Mouse (Mus musculus) lung, embryonic 15.5 days (tissue): ENCODE measurements around the gene Zfp541. TPM values are rescaled to one million over a fixed set of nuclear protein-coding genes. Genes with fewer than 3 reads are reported as not detected.
A peak's percentile ranks its signal among the peaks of the same experiment; 100 is the strongest.

Experiments
- ATAC-seq: fragments of 200-750 bp; cut with Nextera tagmentation; 2 replicates; pipeline ENCODE4 v1.8.0; 2017; ENCODE audit warnings: moderate number of reproducible peaks, borderline replicate concordance; ENCODE audit not compliant: low FRiP score, low TSS enrichment; ENCODE audit errors: extremely low read depth
- H3K27ac ChIP-seq: fragments of 300-500 bp; sonication (generic); 2 replicates; pipeline ENCODE4 v1.5.1; 2015; ENCODE audit warnings: moderate library complexity, mild to moderate bottlenecking, inconsistent platforms
- H3K27me3 ChIP-seq: fragments of 300-500 bp; sonication (generic); 2 replicates; pipeline ENCODE4 v1.6.1; 2015; ENCODE audit warnings: inconsistent platforms
- H3K36me3 ChIP-seq: fragments of 300-500 bp; sonication (generic); 2 replicates; pipeline ENCODE4 v1.6.1; 2015; ENCODE audit warnings: inconsistent platforms
- H3K4me1 ChIP-seq: fragments of 300-500 bp; sonication (generic); 2 replicates; pipeline ENCODE4 v1.6.1; 2015; ENCODE audit warnings: inconsistent platforms
- H3K4me2 ChIP-seq: fragments of 300-500 bp; sonication (generic); 2 replicates; pipeline ENCODE4 v1.6.1; 2015; ENCODE audit warnings: inconsistent platforms, mild to moderate bottlenecking, moderate library complexity
- H3K4me3 ChIP-seq: fragments of 300-500 bp; sonication (generic); 2 replicates; pipeline ENCODE4 v1.5.1; 2015; ENCODE audit warnings: mild to moderate bottlenecking, inconsistent platforms
- H3K9ac ChIP-seq: fragments of 300-500 bp; sonication (generic); 2 replicates; pipeline ENCODE4 v1.6.1; 2015; ENCODE audit warnings: inconsistent platforms
- H3K9me3 ChIP-seq: fragments of 300-500 bp; sonication (generic); 2 replicates; pipeline ENCODE4 v1.6.1; 2016; ENCODE audit warnings: inconsistent platforms
- WGBS: fragments of 180-500 bp; shearing (Covaris S2); methylation state at CpG from one replicate; pipeline ENCODE4 v1.1.7; 2015; 5-methylcytosine and 5-hydroxymethylcytosine counted together
- polyA plus RNA-seq: library from polyadenylated mRNA; unstranded; fragments of >200 nt; fragmentation: Nextera tagmentation; extraction: Ambion mirVana; gene quantifications from 2 replicates; pipeline ENCODE4 v1.2.1, GENCODE M21; 2015

Gene Zfp541
- polyA plus RNA-seq, 1 experiment from 2014 or later = not detected

GRCm38 (mm10) chr7:16116418-16116817 is 54.8 kb downstream of the Zfp541 start:
- no peak overlapping the region for H3K4me3 ChIP-seq
- peaks cover 10% of the 10 kb centered on the region for H3K4me1 ChIP-seq
- no peak overlapping the region for H3K27ac ChIP-seq
- ATAC-seq = no peak
- WGBS = 87% methylated on average over 7 of the region's 7 CpGs
- H3K9me3 ChIP-seq = no peaks in the 10 kb centered on the region
- no peak overlapping the region for H3K9ac ChIP-seq
- H3K36me3 ChIP-seq = peaks cover 62% of the 10 kb centered on the region
- H3K4me2 ChIP-seq = no peak overlapping the region
- no peaks in the 10 kb centered on the region for H3K27me3 ChIP-seq

GRCm38 (mm10) chr7:16117100-16117499 is 55.5 kb downstream of the Zfp541 start:
- peaks cover 55% of the 10 kb centered on the region for H3K36me3 ChIP-seq

GRCm38 (mm10) chr7:16119569-16120261 is 58.1 kb downstream of the Zfp541 start, which contains the start of gene Kptn:
TSS of gene Kptn (plus strand) at chr7:16119895.
- peak within 1 kb of the TSS; percentile 73 for H3K4me2 ChIP-seq
- peaks cover 30% of the 10 kb centered on the region for H3K36me3 ChIP-seq
- peak; percentile 85 for ATAC-seq
- peak within 1 kb of the TSS; percentile 97 for H3K4me3 ChIP-seq
- under 1% methylated on average over 33 of the region's 33 CpGs for WGBS
- no peaks in the 10 kb centered on the region for H3K27me3 ChIP-seq
- H3K9ac ChIP-seq = peak within 1 kb of the TSS; percentile 81
- peak within 1 kb of the TSS; percentile 86 for H3K27ac ChIP-seq
- no peaks in the 10 kb centered on the region for H3K9me3 ChIP-seq
- peaks cover 10% of the 10 kb centered on the region for H3K4me1 ChIP-seq

More at GRCm38 (mm10) chr7:16117100-16117499, 55.5 kb downstream of the Zfp541 start:
- H3K27ac ChIP-seq = no peak overlapping the region
- no peak overlapping the region for H3K4me3 ChIP-seq
- H3K4me2 ChIP-seq = no peak overlapping the region
- no peaks in the 10 kb centered on the region for H3K9me3 ChIP-seq
- whole genome bisulfite sequencing = 81% methylated on average over 3 of the region's 3 CpGs
- peaks cover 10% of the 10 kb centered on the region for H3K4me1 ChIP-seq
- no peaks in the 10 kb centered on the region for H3K27me3 ChIP-seq
- H3K9ac ChIP-seq = no peak overlapping the region
- ATAC-seq = no peak

- Histone ChIP-seq H3K4me1 (peaks cover 10% of the 10 kb centered on the region), H3K9ac (peak overlapping the region; percentile 81), H3K36me3 (peaks cover 25% of the 10 kb centered on the region), H3K27ac (no peak overlapping the region; the same call in 1 of the 2 replicates), H3K4me3 (peak overlapping the region; percentile 97), H3K9me3 (no peaks in the 10 kb centered on the region), H3K27me3 (no peaks in the 10 kb centered on the region), H3K4me2 (peak overlapping the region; percentile 73)
- 36% methylated on average over 9 of the region's 9 CpGs for WGBS
- peak; percentile 29 for ATAC-seq
Observed at GRCm38 (mm10) chr7:16120262-16120600, 58.6 kb downstream of the Zfp541 start.

GRCm38 (mm10) chr7:16125829-16126228 is 64.2 kb downstream of the Zfp541 start:
- H3K9ac ChIP-seq = no peak overlapping the region
- no peaks in the 10 kb centered on the region for H3K36me3 ChIP-seq
- WGBS = 74% methylated on average over 9 of the region's 9 CpGs
- no peak for ATAC-seq
- H3K27me3 ChIP-seq = no peaks in the 10 kb centered on the region
- no peaks in the 10 kb centered on the region for H3K9me3 ChIP-seq
- H3K4me2 ChIP-seq = no peak overlapping the region
- H3K4me1 ChIP-seq = peaks cover 21% of the 10 kb centered on the region
- H3K27ac ChIP-seq = no peak overlapping the region
- H3K4me3 ChIP-seq = no peak overlapping the region

- H3K4me2 ChIP-seq = no peak overlapping the region
Observed at GRCm38 (mm10) chr7:16128344-16128743, 66.7 kb downstream of the Zfp541 start.

GRCm38 (mm10) chr7:16128899-16129298 is 67.3 kb downstream of the Zfp541 start:
- no peaks in the 10 kb centered on the region for H3K36me3 ChIP-seq
- peaks cover 6% of the 10 kb centered on the region; the same call in 1 of the 2 replicates for H3K27me3 ChIP-seq
- 63% methylated on average over 5 of the region's 5 CpGs for WGBS
- no peak overlapping the region for H3K9ac ChIP-seq
- peaks cover 33% of the 10 kb centered on the region for H3K4me1 ChIP-seq
- peak overlapping the region; percentile 80 for H3K4me2 ChIP-seq
- H3K4me3 ChIP-seq = no peak overlapping the region
- no peak overlapping the region for H3K27ac ChIP-seq
- no peaks in the 10 kb centered on the region for H3K9me3 ChIP-seq
- ATAC-seq = no peak

More at GRCm38 (mm10) chr7:16128344-16128743, 66.7 kb downstream of the Zfp541 start:
- Histone ChIP-seq H3K9ac (no peak overlapping the region), H3K4me1 (peaks cover 33% of the 10 kb centered on the region), H3K4me3 (no peak overlapping the region), H3K27ac (no peak overlapping the region), H3K9me3 (no peaks in the 10 kb centered on the region), H3K27me3 (peaks cover 6% of the 10 kb centered on the region; the same call in 1 of the 2 replicates), H3K36me3 (no peaks in the 10 kb centered on the region)
- whole genome bisulfite sequencing = 69% methylated on average over 6 of the region's 6 CpGs
- no peak for ATAC-seq

- Histone ChIP-seq H3K36me3 (no peaks in the 10 kb centered on the region), H3K4me1 (peaks cover 33% of the 10 kb centered on the region), H3K4me3 (peak within 1 kb of the TSS; percentile 47), H3K27me3 (peaks cover 6% of the 10 kb centered on the region; the same call in 1 of the 2 replicates), H3K4me2 (peak within 1 kb of the TSS; percentile 80), H3K9me3 (no peaks in the 10 kb centered on the region), H3K27ac (peak within 1 kb of the TSS; percentile 52; the same call in 1 of the 2 replicates), H3K9ac (peak within 1 kb of the TSS; percentile 52)
- peak; percentile 85 for ATAC-seq
- WGBS = 3% methylated on average over 12 of the region's 12 CpGs
Observed at GRCm38 (mm10) chr7:16129421-16129845, 67.8 kb downstream of the Zfp541 start, which contains the start of gene Slc8a2. TSS of gene Slc8a2 (plus strand) at chr7:16129826.

- H3K27ac ChIP-seq = peak overlapping the region; percentile 52; the same call in 1 of the 2 replicates
- peak overlapping the region; percentile 80 for H3K4me2 ChIP-seq
- H3K9me3 ChIP-seq = no peaks in the 10 kb centered on the region
- H3K36me3 ChIP-seq = no peaks in the 10 kb centered on the region
- WGBS = under 1% methylated on average over 37 of the region's 38 CpGs
- peaks cover 6% of the 10 kb centered on the region; the same call in 1 of the 2 replicates for H3K27me3 ChIP-seq
- peak overlapping the region; percentile 47 for H3K4me3 ChIP-seq
- H3K9ac ChIP-seq = peak overlapping the region; percentile 52
- peaks cover 33% of the 10 kb centered on the region for H3K4me1 ChIP-seq
- ATAC-seq = peak; percentile 82
Observed at GRCm38 (mm10) chr7:16129846-16130691, 68.5 kb downstream of the Zfp541 start.

- H3K27me3 ChIP-seq = peaks cover 6% of the 10 kb centered on the region; the same call in 1 of the 2 replicates
- 27% methylated on average over 13 of the region's 13 CpGs for WGBS
- H3K4me2 ChIP-seq = peak overlapping the region; percentile 80
- H3K27ac ChIP-seq = no peak overlapping the region
- H3K4me1 ChIP-seq = peaks cover 33% of the 10 kb centered on the region
- no peak overlapping the region for H3K9ac ChIP-seq
- no peaks in the 10 kb centered on the region for H3K36me3 ChIP-seq
- no peak for ATAC-seq
- H3K9me3 ChIP-seq = no peaks in the 10 kb centered on the region
- peak overlapping the region; percentile 47 for H3K4me3 ChIP-seq
Observed at GRCm38 (mm10) chr7:16130956-16131634, 69.5 kb downstream of the Zfp541 start.

- H3K9ac ChIP-seq = no peak overlapping the region
- no peak overlapping the region for H3K27ac ChIP-seq
- H3K4me1 ChIP-seq = peaks cover 33% of the 10 kb centered on the region
- H3K4me3 ChIP-seq = no peak overlapping the region
- no peaks in the 10 kb centered on the region for H3K36me3 ChIP-seq
- no peak overlapping the region for H3K4me2 ChIP-seq
- H3K9me3 ChIP-seq = no peaks in the 10 kb centered on the region
- ATAC-seq = no peak
- H3K27me3 ChIP-seq = peaks cover 6% of the 10 kb centered on the region; the same call in 1 of the 2 replicates
- 6% methylated on average over 7 of the region's 7 CpGs for WGBS
Observed at GRCm38 (mm10) chr7:16132161-16132581, 70.6 kb downstream of the Zfp541 start.
